Mouse (Mus musculus) ES-Bruce4 (cell line): Measurements from ENCODE around the gene Mrpl50.

ENCODE experiments used
- CTCF ChIP-seq: IDR thresholded peaks from one replicate; pipeline ENCODE4 v1.8.1; 2011; ENCODE audit warnings: low read depth, low read length
- EP300 ChIP-seq: IDR thresholded peaks from 2 replicates; pipeline ENCODE4 v1.6.1; 2011; ENCODE audit warnings: low read depth, low read length; ENCODE audit not compliant: insufficient read depth

GRCm38 (mm10) chr4:49539665-49540064 lies 18.8 kb upstream of the Mrpl50 start:
- TF ChIP-seq CTCF (no peak), EP300 (no peak)
